Mouse (Mus musculus): ENCODE results near the gene Hoxa3. TPM values are rescaled to one million over a fixed set of nuclear protein-coding genes. Genes with fewer than 3 reads are reported as not detected.

Gene Hoxa3
- polyA plus RNA-seq, 1 experiment from 2014 or later, result 1.2 TPM

DNA sequence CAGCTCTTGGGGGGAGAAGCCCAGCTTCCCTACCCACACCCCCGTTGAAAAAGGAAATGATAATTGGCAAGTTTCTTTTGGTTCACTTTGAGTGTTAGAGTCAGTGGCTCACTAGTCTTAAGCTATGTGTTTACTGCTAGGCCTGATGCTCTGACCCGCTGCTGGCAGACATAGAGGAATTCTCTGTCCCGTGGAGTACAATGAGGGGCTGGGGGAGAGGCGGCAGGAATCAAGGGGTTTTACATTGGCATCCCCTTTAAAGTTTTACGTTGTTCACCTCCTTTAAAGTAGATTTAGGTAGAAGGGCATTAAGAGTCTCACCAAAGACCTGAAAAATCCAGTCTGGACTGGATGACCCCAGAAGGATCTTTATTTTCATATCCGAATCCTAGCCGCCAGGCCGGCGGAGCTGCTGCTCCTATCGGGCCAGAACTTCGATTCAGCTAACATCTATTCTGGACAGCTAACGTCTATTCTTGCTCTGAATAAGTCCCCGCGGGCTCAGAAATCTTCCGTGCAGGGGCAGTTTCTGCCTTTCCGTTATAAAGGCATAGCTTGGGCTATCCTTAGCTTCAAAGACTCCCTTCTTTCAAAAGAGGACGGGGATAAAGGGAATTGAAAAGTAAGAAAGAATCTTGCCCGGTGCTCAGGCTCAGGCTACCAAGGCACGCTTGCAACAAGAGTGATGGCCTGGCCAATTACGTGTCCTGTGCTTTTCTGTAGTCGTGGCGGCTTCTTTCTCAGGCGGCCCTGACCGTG, 39.1 kb upstream of the Hoxa3 start:
- Histone ChIP-seq H3K36me3 (no peaks in the 10 kb centered on the region), H3K4me3 (no peak overlapping the region), H3K4me1 (0 out of 2 replicates have a peak, but pooled peaks cover 4% of the 10 kb centered on the region), H3K4me2 (replicated peaks) (no peak overlapping the region), H3K27ac (no peak overlapping the region), H3K27me3 (peaks cover 84% of the 10 kb centered on the region), H3K9me3 (no peaks in the 10 kb centered on the region), H3K9ac (no peak overlapping the region)
- ATAC-seq (ENCODE audit: insufficient number of reproducible peaks, insufficient read depth, low FRiP score, low TSS enrichment), result no peak
- 1% methylated on average over 24 of the region's 24 CpGs for WGBS

- Histone ChIP-seq H3K4me2 (replicated peaks) (no peak overlapping the region), H3K9me3 (no peaks in the 10 kb centered on the region), H3K4me3 (no peak overlapping the region), H3K9ac (no peak overlapping the region), H3K4me1 (0 out of 2 replicates have a peak, but pooled peaks cover 4% of the 10 kb centered on the region), H3K36me3 (no peaks in the 10 kb centered on the region), H3K27me3 (peaks cover 87% of the 10 kb centered on the region), H3K27ac (no peak overlapping the region)
- no peak for ATAC-seq (ENCODE audit: insufficient number of reproducible peaks, insufficient read depth, low FRiP score, low TSS enrichment)
- 4% methylated on average over 7 of the region's 7 CpGs for WGBS
Observed at GRCm38 (mm10) chr6:52251177-52251879, 38.2 kb upstream of the Hoxa3 start.

DNA sequence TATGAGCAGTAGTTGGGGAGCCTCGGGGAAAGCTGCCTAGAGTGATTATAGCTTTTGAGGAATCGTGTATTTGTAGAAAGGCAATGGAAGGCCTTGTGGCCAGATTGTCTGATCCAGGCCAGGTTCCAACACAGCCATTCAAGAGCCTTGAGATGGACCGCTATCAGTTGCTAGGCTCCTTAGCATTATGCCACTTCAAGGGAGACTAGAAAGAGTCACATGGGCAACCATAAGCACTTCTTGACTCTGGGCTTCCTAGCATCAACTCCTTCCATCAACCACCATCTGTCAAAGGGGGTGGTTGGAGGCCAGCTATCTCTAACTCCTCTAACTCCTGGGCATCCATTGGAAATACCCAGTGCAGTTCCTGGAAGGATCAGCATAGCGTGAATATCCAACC, 36.7 kb upstream of the Hoxa3 start:
- H3K4me1 ChIP-seq, result 0 out of 2 replicates have a peak, but pooled peaks cover 7% of the 10 kb centered on the region
- H3K9me3 ChIP-seq, result no peaks in the 10 kb centered on the region
- WGBS, result 0% methylated on average over 4 of the region's 4 CpGs
- ATAC-seq (ENCODE audit: insufficient number of reproducible peaks, insufficient read depth, low FRiP score, low TSS enrichment), result no peak
- H3K4me3 ChIP-seq, result no peak overlapping the region
- peaks cover 91% of the 10 kb centered on the region for H3K27me3 ChIP-seq
- no peak overlapping the region for H3K9ac ChIP-seq
- no peak overlapping the region for H3K27ac ChIP-seq
- H3K4me2 ChIP-seq (replicated peaks), result no peak overlapping the region
- no peaks in the 10 kb centered on the region for H3K36me3 ChIP-seq

GRCm38 (mm10) chr6:52249415-52249738, 36.2 kb upstream of the Hoxa3 start:
- 0% methylated on average over 16 of the region's 16 CpGs for WGBS
- ATAC-seq (ENCODE audit: insufficient number of reproducible peaks, insufficient read depth, low FRiP score, low TSS enrichment), result no peak
- H3K9me3 ChIP-seq, result no peaks in the 10 kb centered on the region
- no peak overlapping the region for H3K27ac ChIP-seq
- H3K9ac ChIP-seq, result no peak overlapping the region
- 0 out of 2 replicates have a peak, but pooled peaks cover 7% of the 10 kb centered on the region for H3K4me1 ChIP-seq
- H3K4me2 ChIP-seq (replicated peaks), result no peak overlapping the region
- no peaks in the 10 kb centered on the region for H3K36me3 ChIP-seq
- peaks cover 93% of the 10 kb centered on the region for H3K27me3 ChIP-seq
- no peak overlapping the region for H3K4me3 ChIP-seq

GRCm38 (mm10) chr6:52248638-52249414, 35.7 kb upstream of the Hoxa3 start:
- no peak for ATAC-seq (ENCODE audit: insufficient number of reproducible peaks, insufficient read depth, low FRiP score, low TSS enrichment)
- no peak overlapping the region for H3K4me2 ChIP-seq (replicated peaks)
- H3K27ac ChIP-seq, result no peak overlapping the region
- H3K4me1 ChIP-seq, result 0 out of 2 replicates have a peak, but pooled peaks cover 7% of the 10 kb centered on the region
- H3K27me3 ChIP-seq, result peaks cover 95% of the 10 kb centered on the region
- no peak overlapping the region for H3K4me3 ChIP-seq
- no peaks in the 10 kb centered on the region for H3K36me3 ChIP-seq
- under 1% methylated on average over 27 of the region's 27 CpGs for WGBS
- H3K9me3 ChIP-seq, result no peaks in the 10 kb centered on the region
- no peak overlapping the region for H3K9ac ChIP-seq

GRCm38 (mm10) chr6:52247766-52248637, 34.9 kb upstream of the Hoxa3 start:
- WGBS, result 2% methylated on average over 23 of the region's 23 CpGs
- peaks cover 96% of the 10 kb centered on the region for H3K27me3 ChIP-seq
- H3K27ac ChIP-seq, result no peak overlapping the region
- no peak for ATAC-seq (ENCODE audit: insufficient number of reproducible peaks, insufficient read depth, low FRiP score, low TSS enrichment)
- H3K9me3 ChIP-seq, result no peaks in the 10 kb centered on the region
- H3K36me3 ChIP-seq, result no peaks in the 10 kb centered on the region
- H3K4me3 ChIP-seq, result no peak overlapping the region
- no peak overlapping the region for H3K4me2 ChIP-seq (replicated peaks)
- 0 out of 2 replicates have a peak, but pooled peaks cover 3% of the 10 kb centered on the region for H3K4me1 ChIP-seq
- no peak overlapping the region for H3K9ac ChIP-seq

- Histone ChIP-seq H3K27me3 (peaks cover 97% of the 10 kb centered on the region), H3K36me3 (no peaks in the 10 kb centered on the region), H3K9ac (no peak overlapping the region), H3K4me2 (replicated peaks) (no peak overlapping the region), H3K4me1 (0 out of 2 replicates have a peak, but pooled peaks cover 3% of the 10 kb centered on the region), H3K9me3 (no peaks in the 10 kb centered on the region), H3K27ac (no peak overlapping the region), H3K4me3 (no peak overlapping the region)
- ATAC-seq (ENCODE audit: insufficient number of reproducible peaks, insufficient read depth, low FRiP score, low TSS enrichment), result no peak
- 5% methylated on average over 3 of the region's 3 CpGs for WGBS
Observed at GRCm38 (mm10) chr6:52246916-52247315, 33.8 kb upstream of the Hoxa3 start.

GRCm38 (mm10) chr6:52246403-52246803, 33.3 kb upstream of the Hoxa3 start:
- 1% methylated on average over 26 of the region's 26 CpGs for WGBS
- no peak overlapping the region for H3K4me3 ChIP-seq
- no peaks in the 10 kb centered on the region for H3K9me3 ChIP-seq
- ATAC-seq (ENCODE audit: insufficient number of reproducible peaks, insufficient read depth, low FRiP score, low TSS enrichment), result no peak
- H3K4me1 ChIP-seq, result 0 out of 2 replicates have a peak, but pooled peaks cover 3% of the 10 kb centered on the region
- peaks cover 97% of the 10 kb centered on the region for H3K27me3 ChIP-seq
- H3K9ac ChIP-seq, result no peak overlapping the region
- no peak overlapping the region for H3K27ac ChIP-seq
- H3K4me2 ChIP-seq (replicated peaks), result no peak overlapping the region
- H3K36me3 ChIP-seq, result no peaks in the 10 kb centered on the region

- Histone ChIP-seq H3K27me3 (peaks cover 97% of the 10 kb centered on the region), H3K4me2 (replicated peaks) (no peak within 1 kb of the TSS), H3K4me3 (no peak within 1 kb of the TSS)
Observed at GRCm38 (mm10) chr6:52245757-52246142, 32.6 kb upstream of the Hoxa3 start, which contains the start of gene Hoxa11. TSS of gene Hoxa11 (minus strand) at chr6:52245810.

GRCm38 (mm10) chr6:52245040-52245756, 32.1 kb upstream of the Hoxa3 start:
- no peak overlapping the region for H3K9ac ChIP-seq
- H3K4me2 ChIP-seq (replicated peaks), result no peak overlapping the region
- no peaks in the 10 kb centered on the region for H3K9me3 ChIP-seq
- no peak overlapping the region for H3K4me3 ChIP-seq
- no peak for ATAC-seq (ENCODE audit: insufficient number of reproducible peaks, insufficient read depth, low FRiP score, low TSS enrichment)
- 0 out of 2 replicates have a peak, but pooled peaks cover 3% of the 10 kb centered on the region for H3K4me1 ChIP-seq
- WGBS, result under 1% methylated on average over 71 of the region's 71 CpGs
- no peak overlapping the region for H3K27ac ChIP-seq
- no peaks in the 10 kb centered on the region for H3K36me3 ChIP-seq
- peaks cover 97% of the 10 kb centered on the region for H3K27me3 ChIP-seq

More at GRCm38 (mm10) chr6:52245757-52246142, 32.6 kb upstream of the Hoxa3 start, which contains the start of gene Hoxa11:
- WGBS, result under 1% methylated on average over 20 of the region's 20 CpGs
- Histone ChIP-seq H3K4me1 (0 out of 2 replicates have a peak, but pooled peaks cover 3% of the 10 kb centered on the region), H3K9ac (no peak within 1 kb of the TSS), H3K9me3 (no peaks in the 10 kb centered on the region), H3K36me3 (no peaks in the 10 kb centered on the region), H3K27ac (no peak within 1 kb of the TSS)
- no peak for ATAC-seq (ENCODE audit: insufficient number of reproducible peaks, insufficient read depth, low FRiP score, low TSS enrichment)
